Mouse (Mus musculus) layer of hippocampus, postnatal 36 days (tissue): ENCODE data around the gene Cd79a. TPM values are rescaled to one million over a fixed set of nuclear protein-coding genes. Genes with fewer than 3 reads are reported as not detected.

Experiments used
- DNase-seq, 2 experiments: peaks; one replicate each; pipeline ENCODE4 v3.0.0; 2022
- total RNA-seq, 2 experiments: library from RNA; stranded (reverse); gene quantifications; 2 replicates each; pipeline ENCODE4 v1.2.3; 2021

Cd79a gene
- total RNA-seq, 2 experiments from 2014 or later: 0.43 TPM; not detected in 1

DNA sequence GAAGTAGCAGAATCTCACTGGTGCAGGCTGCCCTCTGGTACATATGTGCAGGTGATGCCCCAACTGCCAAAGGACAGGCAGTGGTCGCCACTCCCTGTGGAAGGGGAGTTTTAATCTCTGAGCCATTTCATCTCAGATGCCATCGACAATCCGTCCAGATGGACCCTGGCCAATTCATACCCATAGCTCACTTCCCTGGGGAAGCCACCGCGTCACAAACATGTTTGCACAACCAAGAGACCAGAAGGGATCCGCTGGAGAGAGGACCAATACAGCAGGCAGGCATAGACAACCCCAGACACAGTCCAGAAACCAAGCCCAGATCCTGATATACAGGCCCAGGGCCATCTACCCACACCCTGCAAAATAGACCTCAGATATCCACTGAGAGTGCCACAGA, 33.3 kb downstream of the Cd79a start:
- no peak for DNase-seq

DNA sequence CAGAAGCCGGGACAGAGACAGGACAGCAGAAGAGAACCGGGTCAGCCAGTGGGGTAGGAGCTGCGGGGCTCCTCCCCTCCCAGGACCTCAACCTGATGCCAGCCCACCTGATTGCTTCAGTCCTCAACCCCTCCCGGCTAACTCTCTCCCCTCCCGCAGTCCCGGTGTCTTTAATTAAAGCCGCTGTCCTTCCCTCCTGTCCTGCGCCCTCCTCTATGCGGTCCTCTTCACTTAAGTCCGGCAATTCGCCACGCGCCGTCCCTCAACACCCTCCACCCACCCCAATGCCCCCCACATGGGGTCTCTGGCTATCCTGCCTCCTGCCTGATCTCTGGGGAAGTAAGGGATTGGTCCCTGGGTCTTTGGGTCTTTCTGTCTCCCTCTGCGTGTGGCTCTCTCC, 34.5 kb downstream of the Cd79a start:
- no peak for DNase-seq

DNA sequence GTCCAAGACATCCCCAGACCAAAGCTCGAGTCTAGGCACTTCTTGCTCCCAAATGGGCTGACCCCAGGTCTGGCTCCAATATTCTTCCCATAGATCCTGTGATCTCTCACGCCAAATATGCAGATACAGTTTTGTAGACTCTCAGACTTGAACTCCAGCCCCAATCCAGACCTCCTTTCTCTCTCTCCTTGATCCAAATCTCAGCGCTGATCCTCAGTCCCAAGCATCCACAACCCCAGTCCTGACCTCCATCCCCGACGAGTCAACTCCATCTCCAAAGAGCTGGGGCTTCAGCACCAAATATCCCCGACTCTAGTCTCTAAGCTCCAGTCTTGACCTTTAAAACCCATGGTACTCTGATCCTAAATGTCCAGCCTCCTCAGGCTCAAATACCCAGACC, 46.5 kb downstream of the Cd79a start:
- DNase-seq: no peak

DNA sequence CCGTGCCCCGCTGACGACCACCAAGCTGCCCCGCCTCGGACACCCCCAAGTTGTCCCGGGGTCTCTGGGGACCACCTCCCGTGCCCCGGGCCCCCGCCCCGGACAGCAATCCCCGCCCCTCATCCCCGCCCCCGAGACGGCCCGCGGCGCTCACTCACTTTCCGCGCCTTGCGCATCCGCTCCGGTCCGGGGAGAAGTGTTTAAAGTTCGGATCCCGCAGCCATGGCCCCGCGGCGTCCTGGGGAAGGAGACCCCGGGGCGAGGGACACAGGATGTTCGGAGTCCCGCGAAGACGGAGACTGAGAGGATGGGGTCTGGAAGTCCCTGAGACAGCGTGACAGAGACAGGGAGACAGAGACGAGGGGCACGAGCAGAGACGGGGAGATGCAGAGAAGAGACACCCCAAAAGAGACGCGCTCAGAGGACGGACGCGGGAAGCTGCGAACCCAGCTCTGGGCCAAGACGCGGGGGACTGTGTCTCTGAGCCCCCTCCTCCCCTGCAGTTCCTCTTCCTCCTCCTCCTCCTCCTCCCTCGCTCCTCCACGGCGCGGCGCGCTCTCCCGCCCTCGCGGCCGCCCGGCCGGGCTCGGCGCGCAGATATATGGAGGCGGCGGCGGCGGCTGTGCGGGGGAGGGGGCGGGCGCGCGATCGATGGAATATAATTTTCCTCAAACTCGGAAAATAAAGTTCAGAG, 47.2 kb downstream of the Cd79a start, which contains the start of gene Gm4881:
TSS of gene Gm4881 (minus strand) at position 238 of the 694 bp plus-strand sequence.
- no peak for DNase-seq

DNA sequence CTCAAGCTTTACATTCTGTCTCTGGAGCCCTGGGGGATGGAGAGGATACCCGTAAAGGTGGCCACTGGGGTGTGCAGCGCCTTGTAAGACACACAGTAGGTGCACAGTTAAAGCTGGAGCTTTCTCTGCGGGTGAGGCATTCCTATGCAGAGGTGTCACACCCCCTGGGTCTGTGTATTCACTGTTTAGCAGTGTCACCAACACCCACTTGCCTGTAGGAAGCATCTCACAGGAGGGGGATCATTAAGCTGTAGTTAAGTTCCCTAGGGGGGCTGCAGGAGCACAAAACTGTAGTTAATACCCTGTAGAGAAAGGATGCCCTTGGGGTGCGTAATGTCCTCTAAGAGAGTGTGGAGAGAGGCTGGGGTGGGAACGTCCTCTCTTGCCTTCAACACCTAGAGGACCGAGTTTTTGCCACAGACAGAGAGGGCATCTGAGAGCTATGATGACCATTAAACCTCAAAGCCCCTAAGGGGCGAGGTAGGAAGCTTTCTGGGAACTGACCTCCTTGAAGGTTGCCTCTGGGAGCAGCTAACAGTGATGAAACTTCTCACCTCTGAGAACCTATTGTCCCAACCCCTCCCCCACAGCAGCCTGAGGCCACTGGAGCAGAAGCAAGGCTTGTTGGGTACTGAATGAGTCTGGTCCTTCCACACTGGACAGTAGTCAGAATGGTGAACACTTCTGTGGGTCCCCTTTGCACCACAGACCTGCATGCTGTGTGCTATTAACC, 50.3 kb downstream of the Cd79a start:
- DNase-seq: no peak

DNA sequence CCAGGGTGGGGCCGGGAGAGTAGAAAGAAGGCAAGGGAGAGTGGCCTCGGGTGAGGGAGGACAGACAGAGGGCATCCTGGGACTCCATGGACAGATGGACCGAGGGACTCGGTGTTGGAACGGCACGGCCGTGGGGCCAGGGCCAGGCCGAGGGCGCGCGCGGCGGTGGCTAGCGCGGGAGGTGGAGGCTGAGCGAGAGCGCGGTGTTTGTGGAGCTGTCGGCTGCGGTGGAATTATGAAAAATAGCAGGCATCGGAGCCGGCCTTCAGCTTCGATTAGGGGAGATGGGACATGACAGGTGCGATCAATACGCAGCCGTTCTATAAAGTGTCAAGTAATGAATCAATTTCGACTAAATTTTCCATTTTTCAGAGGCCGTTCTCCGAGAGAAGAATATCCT, 51.6 kb downstream of the Cd79a start:
- DNase-seq: no peak

DNA sequence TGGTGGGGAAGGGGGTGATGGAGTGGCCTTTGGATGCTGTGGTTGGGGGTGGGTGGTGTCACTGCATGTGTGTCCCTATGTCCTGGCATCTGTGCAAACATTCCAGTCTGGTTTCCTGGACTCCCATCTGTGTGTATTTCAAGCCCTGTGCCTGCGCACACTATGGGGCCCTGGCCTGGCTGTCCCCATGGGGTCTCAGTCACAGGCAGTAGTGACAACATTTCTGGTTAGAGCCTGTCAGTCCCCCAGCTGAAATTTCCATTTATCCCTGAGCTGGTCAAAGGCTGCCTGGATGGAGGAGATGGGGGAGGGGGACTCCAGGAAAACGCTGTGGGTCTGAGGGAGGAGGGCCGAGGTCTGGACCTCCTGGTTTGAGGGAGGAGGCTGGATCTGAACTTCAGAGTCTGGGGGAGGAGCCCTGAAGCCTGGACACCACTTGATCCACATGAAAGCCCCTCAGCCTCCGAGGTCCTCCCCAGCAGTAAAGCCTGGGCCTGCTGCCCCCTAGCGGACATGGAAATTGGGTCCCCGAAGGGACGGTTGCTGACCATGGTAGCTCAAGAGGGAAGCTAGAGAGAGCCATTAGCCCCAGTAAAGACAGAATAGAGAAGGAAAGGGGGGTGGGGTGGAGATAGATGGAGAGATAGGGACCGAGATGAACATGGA, 52.9 kb downstream of the Cd79a start:
- peak in 1 of 2 experiments; percentile 65 for DNase-seq

Other genes starting within 250 kb of the Cd79a start
- gene Tex101, start 220.7 kb upstream of the Cd79a start, total RNA-seq: not detected
- gene BC049730, start 188.1 kb upstream of the Cd79a start, total RNA-seq: not detected
- not detected for gene Gm4763, start 170.5 kb upstream of the Cd79a start, total RNA-seq
- gene Cd177, start 137.1 kb upstream of the Cd79a start, total RNA-seq: not detected
- gene Ceacam10, start 120.2 kb upstream of the Cd79a start, total RNA-seq: not detected
- gene Gm9844, start 35.2 kb upstream of the Cd79a start, total RNA-seq: not detected
- gene Lypd4, start 27.4 kb upstream of the Cd79a start, total RNA-seq: not detected
- not detected for gene Dmrtc2, start 27.3 kb upstream of the Cd79a start, total RNA-seq
- 100 to 1,000 TPM; 490 to 494 TPM for gene Rps19, start 13.0 kb upstream of the Cd79a start, total RNA-seq
- 10 to 100 TPM; 81.1 to 86.9 TPM for gene Arhgef1, start 5.5 kb downstream of the Cd79a start, total RNA-seq
- not detected for gene Gm4881, start 47.1 kb downstream of the Cd79a start, total RNA-seq
- gene Rabac1, start 75.4 kb downstream of the Cd79a start, total RNA-seq: 100 to 1,000 TPM; 267 to 288 TPM
- 1,000 to 10,000 TPM; 2,432 to 2,476 TPM for gene Atp1a3, start 108.6 kb downstream of the Cd79a start, total RNA-seq
- 100 to 1,000 TPM; 234 to 242 TPM for gene Grik5, start 175.0 kb downstream of the Cd79a start, total RNA-seq
- 10 to 100 TPM; 28.4 to 30.0 TPM for gene Zfp574, start 175.2 kb downstream of the Cd79a start, total RNA-seq